Comparison of ENCODE assay signal across 15 mouse cellular contexts in genomic region chr17:75161062-75161461, GRCm38 (mm10).
"Had no signal": no experiment of that assay in that cellular context is flagged by ENCODE, and none has a peak within 500 bp of the region (broad histone marks: within the 10 kb centered on the region; RNA-seq: fewer than 3 reads in every experiment).

No protein-coding gene starts in this region.

- H3K27me3 ChIP-seq: neural tube, embryonic 15.5 days; stomach, embryonic 15.5 days had no signal

- H3K9me3 ChIP-seq: neural tube, embryonic 15.5 days; stomach, embryonic 15.5 days had no signal

- H3K27ac ChIP-seq: neural tube, embryonic 15.5 days; stomach, embryonic 15.5 days; stomach, postnatal 0 days had no signal

- H3K4me2 ChIP-seq: neural tube, embryonic 15.5 days; stomach, embryonic 15.5 days had no signal

- DNase-seq: retina, postnatal 1 day; right cerebral cortex, adult 18-20 months; right cerebral cortex, postnatal 14 days; right cerebral cortex, postnatal 25 days; right cerebral cortex, postnatal 4 days; spleen, adult 18-20 months; thymus, adult 18-20 months; thymus, adult 2 months; thymus, postnatal 14 days; thymus, postnatal 25 days; thymus, postnatal 36 days; thymus, postnatal 4 days had no signal

- H3K4me1 ChIP-seq: neural tube, embryonic 15.5 days had no signal

- H3K4me3 ChIP-seq: neural tube, embryonic 15.5 days; stomach, embryonic 15.5 days had no signal

- H3K9ac ChIP-seq: neural tube, embryonic 15.5 days; stomach, embryonic 15.5 days had no signal

- H3K36me3 ChIP-seq: neural tube, embryonic 15.5 days; stomach, embryonic 15.5 days had no signal
